Mouse (Mus musculus) ES-Bruce4 (cell line): ENCODE data around the gene Tbl2.
A peak's percentile ranks its signal among the peaks of the same experiment; 100 is the strongest.

Experiments
- CTCF ChIP-seq: IDR thresholded peaks from one replicate; pipeline ENCODE4 v1.8.1; 2011; ENCODE audit warnings: low read depth, low read length
- EP300 ChIP-seq: IDR thresholded peaks from 2 replicates; pipeline ENCODE4 v1.6.1; 2011; ENCODE audit warnings: low read depth, low read length; ENCODE audit not compliant: insufficient read depth
- POLR2A ChIP-seq: IDR thresholded peaks from one replicate; pipeline ENCODE4 v1.8.1; 2011; ENCODE audit warnings: low read length; ENCODE audit not compliant: insufficient read depth

DNA sequence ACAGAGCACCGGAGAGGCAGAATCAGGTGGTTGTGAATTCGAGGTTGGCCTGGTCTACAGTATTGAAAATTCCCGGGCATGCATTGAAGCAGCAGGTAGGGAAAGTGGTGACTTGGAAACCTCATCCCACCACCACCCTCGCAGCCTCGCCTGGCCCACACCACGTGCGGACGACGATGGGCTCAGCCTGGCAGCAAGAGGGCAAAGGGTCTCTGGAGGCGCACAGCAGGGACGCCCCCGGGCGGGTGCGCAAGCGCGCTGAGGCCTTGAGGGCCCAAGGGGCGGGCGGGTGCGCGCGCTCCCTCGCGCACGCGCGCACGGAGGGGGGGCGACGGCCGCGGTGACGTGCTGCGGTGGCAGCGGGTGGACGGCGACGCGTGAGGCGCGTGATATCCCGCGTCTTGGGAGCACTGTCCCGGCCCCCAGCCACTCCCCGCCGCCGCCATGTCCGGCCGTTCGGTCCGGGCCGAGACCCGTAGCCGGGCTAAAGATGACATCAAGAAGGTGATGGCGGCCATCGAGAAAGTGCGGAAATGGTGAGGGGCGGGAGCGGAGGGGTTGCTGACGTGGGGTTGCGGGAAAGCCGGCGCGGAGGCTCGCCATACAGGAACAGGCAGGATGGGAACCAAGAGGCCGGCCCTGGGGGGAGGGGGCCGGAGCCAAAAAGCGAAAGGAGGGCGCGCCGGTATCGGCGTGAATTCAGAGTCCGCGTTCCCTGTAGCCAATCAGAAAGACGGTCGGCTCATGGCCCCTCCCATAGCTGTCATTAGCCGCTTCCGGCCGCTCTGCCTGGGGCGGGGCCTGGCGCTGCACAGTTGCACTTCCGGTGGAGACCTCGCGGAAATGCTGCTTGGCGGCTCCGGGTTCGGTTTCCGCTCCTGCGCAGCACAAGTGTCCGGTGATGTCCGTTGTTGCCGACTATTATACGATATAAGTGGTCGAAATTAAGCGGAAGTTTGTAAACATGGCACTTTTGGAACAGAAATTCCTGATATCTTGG is 18.9 kb downstream of the Tbl2 start, which contains the start of gene Bcl7b:
- TF ChIP-seq POLR2A = peak; percentile 58
- no peak for TF ChIP-seq EP300
- TF ChIP-seq CTCF = no peak
